In the genomic region with DNA sequence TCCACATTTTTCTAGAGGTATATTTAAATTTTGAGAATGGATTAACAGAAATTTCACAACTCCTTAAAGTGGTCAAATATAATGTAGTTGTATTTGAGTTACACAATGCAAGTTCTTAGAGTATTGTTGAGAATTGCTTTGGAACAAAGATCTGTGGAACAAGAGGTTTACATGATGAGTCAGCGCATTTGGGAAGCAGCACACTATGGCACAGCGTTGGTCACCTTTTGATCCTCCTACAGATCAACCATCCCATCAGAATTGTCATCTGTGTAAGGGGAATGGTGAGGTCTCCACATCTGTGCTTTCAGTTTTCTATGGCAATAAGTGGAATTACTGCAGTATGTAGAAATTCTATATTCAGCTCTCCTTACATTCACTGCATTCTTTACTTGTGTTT, we compare ENCODE assay signal across 21 mouse cellular contexts.
DNase-seq lines count a peak whose midpoint lies in the region; TF ChIP-seq lines count a peak whose summit lies in the region.
"Had no signal": no experiment of that assay in that cellular context is flagged by ENCODE, and none has a peak within 500 bp of the region (broad histone marks: within the 10 kb centered on the region; RNA-seq: fewer than 3 reads in every experiment).

No protein-coding gene starts in this region.

- H3K27ac ChIP-seq in left cerebral cortex, adult 2 months: peak overlapping the region; percentile 65
- no peak overlapping the region for H3K27ac ChIP-seq in MEL (ENCODE audit: control insufficient read depth, low read depth, low read length)
- H3K27ac ChIP-seq: embryonic facial prominence, embryonic 10.5 days; embryonic facial prominence, embryonic 12.5 days; forebrain, embryonic 13.5 days; forebrain, embryonic 15.5 days had no signal

- no peak for TF ChIP-seq EP300 in MEL (IDR thresholded peaks at IDR 0.05; ENCODE audit: low read depth in 1 of 2, low read length in 2 of 2)

- TF ChIP-seq POLR2A in MEL (IDR thresholded peaks at IDR 0.05; ENCODE audit: control insufficient read depth in 1 of 2, insufficient read depth in 1 of 2, low read depth in 1 of 2, low read length in 2 of 2, poor library complexity in 1 of 2) (no peak), myocyte (IDR thresholded peaks at IDR 0.05; ENCODE audit: insufficient read length, low read depth) (no peak)

- no peak overlapping the region for H3K9ac ChIP-seq in MEL (ENCODE audit: control insufficient read depth, low read depth, low read length, poor library complexity, severe bottlenecking)
- H3K9ac ChIP-seq: embryonic facial prominence, embryonic 12.5 days; forebrain, embryonic 13.5 days; forebrain, embryonic 15.5 days; forebrain, postnatal 0 days had no signal

- H3K36me3 ChIP-seq in MEL (ENCODE audit: control insufficient read depth in 1 of 2, insufficient read depth in 2 of 2, low read length in 2 of 2): peaks cover 0 to 2% of the 10 kb centered on the region in 2 experiments; a peak in 2 of 4 replicates
- no peaks in the 10 kb centered on the region for H3K36me3 ChIP-seq in myocyte (ENCODE audit: control insufficient read depth, insufficient read depth)
- H3K36me3 ChIP-seq: embryonic facial prominence, embryonic 10.5 days; embryonic facial prominence, embryonic 12.5 days; forebrain, embryonic 15.5 days; G1E had no signal

- no peak for DNase-seq in left cerebral cortex, adult 2 months (ENCODE audit: extremely low spot score in 1 of 2, low spot score in 2 of 2)
- no peak for DNase-seq in left cerebral cortex, postnatal 14 days (ENCODE audit: low spot score in 2 of 2)
- no peak for DNase-seq in MEL (ENCODE audit: low read depth, low spot score)
- no peak for DNase-seq in cerebellum, adult 11-12 months
- no peak for DNase-seq in adrenal gland, adult (ENCODE audit: inconsistent age in 2 of 2, low spot score in 1 of 2)
- DNase-seq: adrenal gland, adult 2 months; adrenal gland, postnatal 10 days; adrenal gland, postnatal 25 days; cerebellum, adult 11 months; cerebellum, adult 2 months; cerebellum, adult 9-10 months; cerebellum, postnatal 10 days; cerebellum, postnatal 25 days; forebrain, postnatal 0 days had no signal

- intact Hi-C loops in left cerebral cortex, adult 2 months (cut with DNase I): loop anchor here (5.0 to 10.0 kb wide), 2 partner anchors 165 to 182 kb away; no protein-coding TSS in a partner anchor
- intact Hi-C loops in left cerebral cortex, postnatal 14 days (cut with DNase I): no loop called here

- no peak for TF ChIP-seq CTCF in left cerebral cortex, adult 2 months (IDR thresholded peaks at IDR 0.05)
- TF ChIP-seq CTCF in MEL (IDR thresholded peaks at IDR 0.05 in 2 of 3, conservative IDR thresholded peaks at IDR 0.05 in 1 of 3; ENCODE audit: control insufficient read depth in 1 of 3, insufficient read depth in 1 of 3, low read depth in 2 of 3, low read length in 3 of 3, poor library complexity in 1 of 3, severe bottlenecking in 1 of 3): no peak

- no peak overlapping the region for H3K4me3 ChIP-seq in left cerebral cortex, adult 2 months
- H3K4me3 ChIP-seq in MEL (ENCODE audit: control insufficient read depth in 1 of 2, insufficient read depth in 1 of 2, low read depth in 2 of 2, low read length in 2 of 2) (no peak overlapping the region), myocyte (no peak overlapping the region)
- H3K4me3 ChIP-seq: embryonic facial prominence, embryonic 10.5 days; embryonic facial prominence, embryonic 12.5 days; forebrain, embryonic 13.5 days; forebrain, embryonic 15.5 days had no signal

- H3ac ChIP-seq in myocyte (ENCODE audit: control insufficient read depth, insufficient read length): no peak overlapping the region

- no peaks in the 10 kb centered on the region for H3K9me3 ChIP-seq in MEL (replicated peaks; ENCODE audit: insufficient read depth, low read length)
- H3K9me3 ChIP-seq: embryonic facial prominence, embryonic 10.5 days; embryonic facial prominence, embryonic 12.5 days; forebrain, embryonic 13.5 days; forebrain, embryonic 15.5 days; G1E had no signal

- H3K27me3 ChIP-seq in MEL (ENCODE audit: control insufficient read depth in 1 of 2, insufficient read depth in 2 of 2, low read length in 2 of 2) (no peaks in the 10 kb centered on the region), myocyte (ENCODE audit: control insufficient read depth, insufficient read depth, insufficient read length) (no peaks in the 10 kb centered on the region)
- H3K27me3 ChIP-seq: embryonic facial prominence, embryonic 12.5 days; forebrain, embryonic 13.5 days; forebrain, embryonic 15.5 days; Patski had no signal

- no peak for TF ChIP-seq RAD21 in MEL (IDR thresholded peaks at IDR 0.05; ENCODE audit: low read depth, low read length)

- peaks cover 0 to 2% of the 10 kb centered on the region in 2 experiments; a peak in 1 of 4 replicates for H3K4me1 ChIP-seq in MEL (ENCODE audit: control insufficient read depth in 1 of 2, insufficient read depth in 2 of 2, low read length in 2 of 2)
- H3K4me1 ChIP-seq: embryonic facial prominence, embryonic 10.5 days; embryonic facial prominence, embryonic 12.5 days; forebrain, embryonic 13.5 days; forebrain, embryonic 15.5 days had no signal

- H3K4me2 ChIP-seq in myocyte (ENCODE audit: low read depth): peak overlapping the region; percentile 3
- H3K4me2 ChIP-seq: embryonic facial prominence, embryonic 12.5 days; forebrain, embryonic 13.5 days; forebrain, embryonic 15.5 days had no signal

- H3K79me2 ChIP-seq in MEL (ENCODE audit: control insufficient read depth, insufficient read depth, low read length, poor library complexity) (no peaks in the 10 kb centered on the region), myocyte (ENCODE audit: control insufficient read depth, insufficient read depth) (no peaks in the 10 kb centered on the region)

TF ChIP-seq in MEL, 35 proteins besides CTCF, POLR2A, EP300 and RAD21:
- TF ChIP-seq MAFK (IDR thresholded peaks at IDR 0.05; ENCODE audit: borderline replicate concordance, low read depth, low read length) (peak; percentile 86; the same call in 1 of the 2 replicates), SMC3 (IDR thresholded peaks at IDR 0.05; ENCODE audit: low read depth, low read length) (no peak)

TF ChIP-seq in myocyte, 11 proteins besides CTCF, POLR2A, EP300 and RAD21:
- no peak for TF ChIP-seq POLR2AphosphoS2 (IDR thresholded peaks at IDR 0.05; ENCODE audit: insufficient read length, low read depth)
- TF ChIP-seq REST (IDR thresholded peaks at IDR 0.05; ENCODE audit: insufficient read depth, insufficient read length): no peak
- no peak for TF ChIP-seq MYOG (IDR thresholded peaks at IDR 0.05; ENCODE audit: control insufficient read depth in 1 of 3, insufficient read depth in 1 of 3, insufficient read length in 2 of 3, low read depth in 2 of 3)
- no peak for TF ChIP-seq E2F4 (IDR thresholded peaks at IDR 0.05; ENCODE audit: insufficient read depth)
- TF ChIP-seq TCF12 (IDR thresholded peaks at IDR 0.05; ENCODE audit: insufficient read depth, poor library complexity, severe bottlenecking): no peak
- no peak for TF ChIP-seq MAX (IDR thresholded peaks at IDR 0.05; ENCODE audit: low read depth)
- TF ChIP-seq TCF3 (IDR thresholded peaks at IDR 0.05; ENCODE audit: insufficient read length, low read depth): no peak
- no peak for TF ChIP-seq SRF (IDR thresholded peaks at IDR 0.05; ENCODE audit: control insufficient read depth, insufficient read length, low read depth)
- TF ChIP-seq USF1 (IDR thresholded peaks at IDR 0.05; ENCODE audit: low read depth): no peak
- no peak for TF ChIP-seq MYOD1 (IDR thresholded peaks at IDR 0.05; ENCODE audit: control insufficient read depth in 1 of 3, insufficient read length in 2 of 3, low read depth in 2 of 3)
- no peak for TF ChIP-seq CEBPB (IDR thresholded peaks at IDR 0.05; ENCODE audit: insufficient read depth, poor library complexity, severe bottlenecking)
